Mouse (Mus musculus) skeletal muscle tissue, adult 2 months (tissue): ENCODE measurements at regions not wholly inside any gene's neighbourhood (a gene's known extent, or its start where the extent isn't known, plus 50 kb on each side); places are given as distances from the start of the nearest gene placed in this dataset.
A peak's percentile ranks its signal among the peaks of the same experiment; 100 is the strongest.

Experiments used
- DNase-seq: peaks from one replicate; pipeline ENCODE4 v3.0.0-alpha.2; 2012; ENCODE audit warnings: low read depth, low spot score

DNA sequence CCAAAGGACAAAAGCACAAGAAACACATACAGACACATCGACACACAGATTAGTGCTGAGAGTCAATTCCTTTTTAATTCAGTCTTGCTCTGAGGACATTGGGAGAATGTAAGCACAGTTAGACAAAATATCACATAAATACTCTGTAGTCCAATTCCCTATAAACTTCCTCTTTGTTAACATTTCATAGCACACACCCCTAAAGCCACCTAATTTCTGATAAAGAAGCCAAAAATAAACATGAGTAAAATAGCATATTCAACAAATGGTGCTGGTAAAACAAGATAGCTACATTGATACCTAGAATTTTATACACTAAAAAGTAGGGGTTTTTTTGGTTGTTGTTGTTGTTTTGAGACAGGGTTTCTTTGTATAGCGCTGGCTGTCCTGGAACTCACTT, 356.6 kb downstream of the Smarca1 start:
- no peak for DNase-seq

DNA sequence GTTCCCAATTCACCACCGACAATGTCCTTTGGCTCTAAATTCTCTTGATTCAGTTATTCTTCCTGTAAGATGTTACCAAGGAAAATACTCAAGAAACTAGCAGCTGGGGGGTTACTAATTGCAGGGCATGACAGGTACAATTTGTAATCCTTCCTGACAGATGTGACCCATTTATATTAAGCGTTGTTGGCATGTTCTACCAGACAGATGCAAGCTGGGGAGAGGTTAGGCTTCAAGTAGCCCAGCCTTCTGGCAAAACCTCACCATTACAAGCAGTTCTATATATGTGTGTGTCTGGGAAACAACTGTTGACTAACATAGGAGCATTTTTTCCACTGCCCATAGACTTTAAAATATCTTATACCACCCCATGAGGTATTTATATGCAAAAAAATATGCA, 397.7 kb downstream of the Smarca1 start:
- DNase-seq = peak; percentile 55

- DNase-seq = no peak
Observed at GRCm38 (mm10) chrX:47482728-47483127, 410.0 kb downstream of the Smarca1 start.

DNA sequence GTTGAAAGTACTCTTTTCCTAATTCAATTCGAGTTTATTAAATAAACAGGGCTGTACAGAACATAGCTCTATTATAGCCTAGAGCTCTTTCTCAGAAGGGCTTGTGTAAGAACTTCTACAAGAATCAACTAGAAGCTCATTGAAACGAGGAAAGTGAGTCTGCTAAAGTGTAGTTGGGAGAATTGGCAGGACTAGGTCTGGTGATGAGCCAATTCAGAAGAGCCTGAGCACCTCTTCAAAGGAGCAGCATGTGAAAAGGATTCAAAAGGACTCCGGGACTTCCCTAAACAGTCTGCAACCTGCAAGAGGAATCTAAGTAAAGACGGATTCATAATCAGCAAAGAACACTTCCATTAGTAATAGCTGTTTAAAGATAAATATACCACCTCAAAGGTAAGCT, 414.5 kb downstream of the Smarca1 start:
- DNase-seq = no peak

GRCm38 (mm10) chrX:47466721-47467499, 425.9 kb downstream of the Smarca1 start:
- no peak for DNase-seq

DNA sequence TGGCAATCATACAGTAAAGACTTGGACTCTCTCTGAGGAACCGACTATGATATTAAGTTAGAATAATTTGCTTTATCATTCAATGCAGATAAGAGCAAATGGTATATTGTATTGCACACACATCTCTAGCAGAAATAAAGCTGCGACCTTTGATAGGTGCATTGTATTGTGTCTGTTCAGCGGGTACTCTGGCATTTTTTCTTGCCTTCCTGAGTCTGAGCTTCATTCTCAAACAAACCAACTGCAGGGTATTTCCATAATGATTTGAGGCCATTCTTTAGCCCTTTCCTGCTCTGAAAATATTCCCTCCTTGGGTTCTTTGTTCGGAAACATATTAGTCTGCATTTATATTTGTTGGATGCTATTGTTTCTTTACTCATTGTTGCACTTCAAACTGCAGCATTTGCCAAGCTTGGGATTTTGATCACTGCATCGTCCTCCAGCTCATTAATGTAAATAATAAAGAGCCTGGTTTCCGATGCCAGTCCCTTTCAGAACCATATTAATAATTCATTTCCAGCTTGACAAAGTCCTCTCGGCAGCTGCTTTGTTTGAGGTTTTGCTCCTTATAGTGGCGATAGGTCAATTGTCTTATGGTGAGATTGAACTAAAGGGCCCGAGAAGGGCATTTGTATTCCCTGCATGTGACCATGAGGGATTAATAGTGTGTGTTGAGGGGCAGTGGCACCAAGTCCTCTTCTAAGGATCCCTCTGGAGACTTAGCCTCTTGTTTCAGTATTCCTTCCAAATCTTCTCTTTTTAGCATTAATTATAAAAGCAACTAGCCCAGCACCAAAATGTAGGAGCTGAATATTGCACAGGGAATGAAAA, 430.9 kb downstream of the Smarca1 start:
- no peak for DNase-seq
